Mouse (Mus musculus) erythroblast, embryonic 14.5 days (primary cell): ENCODE measurements at regions not wholly inside any gene's neighbourhood (a gene's known extent, or its start where the extent isn't known, plus 50 kb on each side); places are given as distances from the start of the nearest gene placed in this dataset.

ENCODE experiments used
- H3K27me3 ChIP-seq: 2 replicates; pipeline ENCODE4 v1.6.1; 2012; ENCODE audit warnings: inconsistent platforms; ENCODE audit not compliant: control insufficient read depth
- H3K36me3 ChIP-seq: 2 replicates; pipeline ENCODE4 v1.6.1; 2012; ENCODE audit warnings: mild to moderate bottlenecking, inconsistent platforms; ENCODE audit not compliant: control insufficient read depth
- H3K4me1 ChIP-seq: 2 replicates; pipeline ENCODE4 v1.6.1; 2012; ENCODE audit warnings: inconsistent platforms; ENCODE audit not compliant: control insufficient read depth
- H3K4me3 ChIP-seq: replicated peaks from 2 replicates; pipeline ENCODE3; 2012; ENCODE audit warnings: moderate library complexity, mild to moderate bottlenecking, inconsistent platforms
- H3K9me3 ChIP-seq: 2 replicates; pipeline ENCODE4 v1.6.1; 2012; ENCODE audit warnings: low read length, inconsistent platforms, mixed read lengths; ENCODE audit not compliant: control insufficient read depth
- GATA1 ChIP-seq: IDR thresholded peaks from 2 replicates; pipeline ENCODE4 v1.6.1; 2012; ENCODE audit warnings: low read length, inconsistent platforms, mixed read lengths
- TAL1 ChIP-seq: IDR thresholded peaks from 3 replicates; pipeline ENCODE4 v1.6.1; 2012; ENCODE audit warnings: low read length, inconsistent platforms, mixed read lengths

GRCm38 (mm10) chr8:31616501-31616900 lies 1812.0 kb upstream of the 5930422O12Rik start:
- Histone ChIP-seq H3K4me3 (no peak overlapping the region), H3K9me3 (no peaks in the 10 kb centered on the region), H3K27me3 (no peaks in the 10 kb centered on the region), H3K36me3 (no peaks in the 10 kb centered on the region), H3K4me1 (no peaks in the 10 kb centered on the region)
- no peak for TF ChIP-seq TAL1
- no peak for TF ChIP-seq GATA1

DNA sequence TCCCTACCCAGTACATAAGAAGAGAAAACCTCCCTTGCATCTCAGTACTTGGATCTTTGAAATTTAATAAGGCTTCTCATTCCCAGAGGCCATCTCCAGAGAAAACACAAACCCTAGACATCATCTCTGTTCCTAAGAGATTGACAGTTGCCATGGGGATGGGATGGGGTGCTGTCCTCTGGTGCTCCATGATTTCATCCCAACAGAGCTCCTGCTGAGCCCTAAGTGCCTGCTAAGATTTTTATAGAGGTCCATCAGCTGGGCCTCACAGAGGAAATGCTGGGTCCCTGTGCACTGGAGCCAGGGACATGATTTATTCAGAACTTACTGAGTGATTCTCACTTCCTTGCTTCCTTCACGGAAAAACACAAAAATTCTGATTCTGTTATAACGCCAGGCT lies 1800.8 kb upstream of the 5930422O12Rik start:
- no peaks in the 10 kb centered on the region for H3K27me3 ChIP-seq
- H3K9me3 ChIP-seq = no peaks in the 10 kb centered on the region
- TF ChIP-seq GATA1 (no peak), TAL1 (no peak)
- H3K4me3 ChIP-seq = no peak overlapping the region
- no peaks in the 10 kb centered on the region for H3K36me3 ChIP-seq
- no peaks in the 10 kb centered on the region for H3K4me1 ChIP-seq

DNA sequence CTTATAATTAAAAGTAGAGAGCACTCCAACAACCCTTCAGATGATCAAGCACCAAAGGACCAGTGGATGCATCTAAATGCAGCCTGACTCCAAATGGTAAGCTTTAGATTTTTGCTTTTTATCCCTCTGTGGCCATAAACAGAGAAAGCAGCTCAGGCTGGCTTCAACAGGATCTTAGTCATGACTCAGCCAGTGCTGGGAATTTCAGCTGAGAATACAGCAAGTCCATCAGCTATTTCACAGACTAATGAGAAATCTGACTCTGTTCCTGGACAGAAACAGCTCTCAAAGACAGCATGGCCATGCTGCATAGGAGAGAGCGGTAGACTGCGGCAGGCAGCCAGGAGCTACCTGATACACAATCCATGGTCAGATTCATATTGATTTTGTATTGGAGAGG lies 1800.4 kb upstream of the 5930422O12Rik start:
- Histone ChIP-seq H3K9me3 (no peaks in the 10 kb centered on the region), H3K4me1 (no peaks in the 10 kb centered on the region), H3K27me3 (no peaks in the 10 kb centered on the region), H3K4me3 (no peak overlapping the region), H3K36me3 (no peaks in the 10 kb centered on the region)
- no peak for TF ChIP-seq TAL1
- TF ChIP-seq GATA1 = no peak

DNA sequence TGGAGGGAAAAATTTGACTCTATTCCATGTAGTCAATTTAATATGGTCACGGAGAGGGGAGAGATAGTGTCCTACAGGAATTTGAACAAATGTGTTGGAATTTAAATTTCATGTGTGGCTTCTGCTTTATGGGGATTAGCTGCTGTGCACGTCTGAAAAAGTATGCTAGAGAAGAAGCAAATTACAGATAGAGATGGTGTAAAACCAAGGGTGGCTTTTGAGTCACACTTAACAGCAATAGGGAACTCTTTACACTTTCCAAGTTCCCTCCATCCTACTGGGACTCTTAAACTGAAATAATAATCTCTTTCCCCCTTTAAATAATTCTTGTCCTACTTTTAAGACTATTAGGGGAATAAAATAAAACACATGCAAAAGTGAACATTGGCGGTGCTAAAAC lies 1790.1 kb upstream of the 5930422O12Rik start:
- no peaks in the 10 kb centered on the region for H3K4me1 ChIP-seq
- TF ChIP-seq GATA1 (no peak), TAL1 (no peak)

GRCm38 (mm10) chr8:31663717-31664116 lies 1764.8 kb upstream of the 5930422O12Rik start:
- Histone ChIP-seq H3K27me3 (no peaks in the 10 kb centered on the region), H3K4me1 (no peaks in the 10 kb centered on the region), H3K36me3 (no peaks in the 10 kb centered on the region), H3K9me3 (no peaks in the 10 kb centered on the region), H3K4me3 (no peak overlapping the region)
- TF ChIP-seq GATA1 (no peak), TAL1 (no peak)

More for the DNA sequence above, 1790.1 kb upstream of the 5930422O12Rik start:
- Histone ChIP-seq H3K36me3 (no peaks in the 10 kb centered on the region), H3K27me3 (no peaks in the 10 kb centered on the region), H3K9me3 (no peaks in the 10 kb centered on the region), H3K4me3 (no peak overlapping the region)

DNA sequence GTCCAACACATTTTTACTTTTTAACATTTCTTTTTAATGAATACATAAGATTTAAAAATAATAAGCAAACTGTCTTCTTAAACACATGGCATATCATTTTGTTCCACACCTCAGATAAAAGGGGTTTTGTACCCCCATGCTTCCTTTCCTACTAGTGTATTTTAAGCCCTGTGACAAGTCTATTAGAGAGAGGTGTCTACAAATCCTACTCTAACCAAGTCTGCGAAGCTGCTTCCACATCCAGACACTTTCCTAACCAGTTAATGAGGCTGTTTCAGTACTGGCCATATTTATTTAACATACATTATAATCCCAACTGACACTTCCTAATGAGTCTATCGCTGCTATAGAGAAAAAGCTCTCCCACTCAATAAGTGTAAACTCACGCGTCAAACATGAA lies 1763.0 kb upstream of the 5930422O12Rik start:
- TF ChIP-seq TAL1 (no peak), GATA1 (no peak)
- Histone ChIP-seq H3K27me3 (no peaks in the 10 kb centered on the region), H3K36me3 (no peaks in the 10 kb centered on the region), H3K4me3 (no peak overlapping the region), H3K4me1 (no peaks in the 10 kb centered on the region), H3K9me3 (no peaks in the 10 kb centered on the region)

DNA sequence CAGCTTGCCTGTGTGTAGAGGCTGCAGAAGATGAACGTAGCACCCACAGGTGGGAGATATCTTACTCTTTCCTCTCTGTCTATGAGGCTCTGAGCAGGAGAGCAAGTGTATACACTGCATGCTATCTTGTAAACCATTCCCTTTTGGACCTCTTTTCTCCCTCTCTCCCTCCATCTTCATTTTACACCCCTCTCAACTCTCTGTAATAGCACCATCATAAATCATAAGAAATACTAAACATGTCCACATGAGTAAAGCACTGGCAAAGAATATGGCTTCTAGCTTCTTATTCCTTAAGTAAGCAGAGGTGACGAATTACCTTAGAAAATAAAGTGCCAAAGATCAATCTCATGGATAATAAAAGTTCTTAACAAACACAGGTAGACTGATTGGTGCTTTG lies 1724.3 kb upstream of the 5930422O12Rik start:
- Histone ChIP-seq H3K36me3 (no peaks in the 10 kb centered on the region), H3K9me3 (no peaks in the 10 kb centered on the region), H3K27me3 (no peaks in the 10 kb centered on the region), H3K4me3 (no peak overlapping the region), H3K4me1 (no peaks in the 10 kb centered on the region)
- TF ChIP-seq GATA1 (no peak), TAL1 (no peak)

GRCm38 (mm10) chr8:31713321-31714076 lies 1715.0 kb upstream of the 5930422O12Rik start:
- H3K4me1 ChIP-seq = peaks cover 4% of the 10 kb centered on the region
- no peaks in the 10 kb centered on the region for H3K27me3 ChIP-seq
- H3K36me3 ChIP-seq = no peaks in the 10 kb centered on the region; the same call in 1 of the 2 replicates
- TF ChIP-seq TAL1 (no peak), GATA1 (no peak)
- no peak overlapping the region for H3K4me3 ChIP-seq
- H3K9me3 ChIP-seq = no peaks in the 10 kb centered on the region

- peaks cover 5% of the 10 kb centered on the region; the same call in 1 of the 2 replicates for H3K36me3 ChIP-seq
- no peak overlapping the region for H3K4me3 ChIP-seq
- H3K4me1 ChIP-seq = peaks cover 9% of the 10 kb centered on the region
- no peaks in the 10 kb centered on the region for H3K9me3 ChIP-seq
- H3K27me3 ChIP-seq = no peaks in the 10 kb centered on the region
- no peak for TF ChIP-seq GATA1
- no peak for TF ChIP-seq TAL1
These were observed 1714.4 kb upstream of the 5930422O12Rik start for GRCm38 (mm10) chr8:31714077-31714458.
